Mouse (Mus musculus) liver, adult 2 months (tissue): ENCODE data around the gene Sgip1. TPM values are rescaled to one million over a fixed set of nuclear protein-coding genes. Genes with fewer than 3 reads are reported as not detected.
A peak's percentile ranks its signal among the peaks of the same experiment; 100 is the strongest.

Experiments used
- DNase-seq: peaks from one replicate; pipeline ENCODE4 v3.0.0-alpha.2; 2011; ENCODE audit warnings: low read depth, low spot score; ENCODE audit errors: extremely low read depth
- H3K27ac ChIP-seq: fragments of 200-500 bp; replicated peaks from 2 replicates; pipeline ENCODE4 v1.5.1; 2012; ENCODE audit warnings: low read depth, mild to moderate bottlenecking, control low read depth, inconsistent platforms, low read length; ENCODE audit not compliant: insufficient read depth
- H3K27me3 ChIP-seq: fragments of 200-500 bp; 2 replicates; pipeline ENCODE4 v1.6.1; 2012; ENCODE audit warnings: mild to moderate bottlenecking, moderate library complexity, low read length, inconsistent platforms; ENCODE audit not compliant: control insufficient read depth, insufficient read depth
- H3K36me3 ChIP-seq: fragments of 200-500 bp; 2 replicates; pipeline ENCODE4 v1.6.1; 2012; ENCODE audit warnings: low read length, inconsistent platforms; ENCODE audit not compliant: control insufficient read depth, insufficient read depth
- H3K4me1 ChIP-seq: fragments of 200-500 bp; 2 replicates; pipeline ENCODE4 v1.6.1; 2011; ENCODE audit warnings: low read length; ENCODE audit not compliant: control insufficient read depth, insufficient read depth
- H3K4me3 ChIP-seq: fragments of 200-500 bp; 2 replicates; pipeline ENCODE4 v1.5.1; 2011; ENCODE audit warnings: low read depth, mild to moderate bottlenecking, control low read depth, low read length, moderate library complexity; ENCODE audit not compliant: insufficient read depth
- H3K79me2 ChIP-seq: fragments of 200-500 bp; 2 replicates; pipeline ENCODE4 v1.6.1; 2012; ENCODE audit warnings: inconsistent platforms, mild to moderate bottlenecking, low read length, moderate library complexity; ENCODE audit not compliant: control insufficient read depth, insufficient read depth
- H3K9ac ChIP-seq: fragments of 200-500 bp; 2 replicates; pipeline ENCODE4 v1.6.1; 2012; ENCODE audit warnings: low read depth, mild to moderate bottlenecking, control low read depth, inconsistent platforms, low read length
- CTCF ChIP-seq: fragments of 200-500 bp; IDR thresholded peaks from 2 replicates; pipeline ENCODE4 v1.5.1; 2011; ENCODE audit warnings: low read depth, low read length, control low read depth
- POLR2A ChIP-seq: fragments of 200-500 bp; IDR thresholded peaks from 2 replicates; pipeline ENCODE4 v1.6.1; 2011; ENCODE audit warnings: low read length, control low read depth; ENCODE audit not compliant: insufficient read depth; ENCODE audit errors: extremely low read depth
- WGBS: fragments of 180-500 bp; shearing (Covaris S2); methylation state at CpG from one replicate; pipeline ENCODE4 v1.1.7; 2018; 5-methylcytosine and 5-hydroxymethylcytosine counted together
- polyA plus RNA-seq: library from polyadenylated mRNA; depleted of rRNA; stranded (reverse); fragments of >200 nt; gene quantifications from 2 replicates; pipeline ENCODE4 v1.2.3, GENCODE M21; 2012
- total RNA-seq: library from RNA; depleted of rRNA; stranded (reverse); fragments of >200 nt; gene quantifications from 2 replicates; pipeline ENCODE4 v1.2.3, GENCODE M21; 2014

The Sgip1 gene
- total and polyA plus RNA-seq, 2 experiments, result 0.07 to 0.46 TPM

DNA sequence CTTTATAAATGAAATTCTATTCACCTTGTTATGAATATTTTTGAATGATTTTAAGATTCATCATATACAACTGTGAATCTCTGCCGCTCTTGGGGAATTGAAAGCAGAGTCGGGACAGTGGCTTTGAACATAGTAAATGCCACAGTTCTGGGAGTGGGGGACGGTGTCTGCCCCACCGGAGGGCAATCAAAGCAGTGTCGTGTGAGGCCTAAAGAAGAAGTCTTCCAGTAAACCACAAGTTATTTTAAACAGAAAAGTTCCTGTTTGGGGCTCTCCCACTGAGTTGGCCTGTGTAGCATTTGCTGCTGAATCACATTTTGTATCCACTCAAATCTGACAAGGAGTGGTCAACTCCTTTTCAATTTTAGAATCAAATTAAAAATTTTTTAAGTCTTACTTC is 230.1 kb downstream of the Sgip1 start:
- Histone ChIP-seq H3K79me2 (no peaks in the 10 kb centered on the region), H3K9ac (no peak overlapping the region), H3K36me3 (no peaks in the 10 kb centered on the region), H3K27ac (no peak overlapping the region), H3K4me3 (no peak overlapping the region), H3K27me3 (no peaks in the 10 kb centered on the region), H3K4me1 (peaks cover 5% of the 10 kb centered on the region)
- no peak for DNase-seq
- no peak for TF ChIP-seq POLR2A
- TF ChIP-seq CTCF, result no peak
- 80% methylated on average over 5 of the region's 5 CpGs for WGBS

DNA sequence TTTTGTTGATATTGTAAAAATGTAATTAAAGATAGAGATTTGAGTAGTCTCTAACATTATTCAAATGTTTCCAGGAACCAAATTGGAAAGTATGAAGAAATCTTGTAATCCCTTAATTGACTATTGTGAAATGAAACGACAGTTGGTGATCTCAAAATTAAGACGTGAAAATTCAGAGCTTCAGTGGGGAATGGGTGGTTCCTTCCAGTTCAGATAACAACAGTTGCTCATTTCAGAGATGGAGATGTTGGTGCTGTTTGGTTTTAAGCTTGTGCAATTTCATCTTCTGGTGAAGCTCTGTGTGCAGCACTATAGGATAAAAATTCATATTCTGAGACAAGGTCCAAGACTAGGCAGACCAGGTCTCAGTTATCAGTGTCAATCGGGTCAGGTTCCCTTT is 231.0 kb downstream of the Sgip1 start:
- TF ChIP-seq POLR2A (no peak), CTCF (no peak)
- no peaks in the 10 kb centered on the region for H3K36me3 ChIP-seq
- no peaks in the 10 kb centered on the region for H3K79me2 ChIP-seq
- 71% methylated on average over 3 of the region's 3 CpGs for WGBS
- no peak overlapping the region for H3K9ac ChIP-seq
- no peaks in the 10 kb centered on the region for H3K27me3 ChIP-seq
- peaks cover 13% of the 10 kb centered on the region for H3K4me1 ChIP-seq
- DNase-seq, result no peak
- no peak overlapping the region for H3K27ac ChIP-seq
- H3K4me3 ChIP-seq, result no peak overlapping the region

DNA sequence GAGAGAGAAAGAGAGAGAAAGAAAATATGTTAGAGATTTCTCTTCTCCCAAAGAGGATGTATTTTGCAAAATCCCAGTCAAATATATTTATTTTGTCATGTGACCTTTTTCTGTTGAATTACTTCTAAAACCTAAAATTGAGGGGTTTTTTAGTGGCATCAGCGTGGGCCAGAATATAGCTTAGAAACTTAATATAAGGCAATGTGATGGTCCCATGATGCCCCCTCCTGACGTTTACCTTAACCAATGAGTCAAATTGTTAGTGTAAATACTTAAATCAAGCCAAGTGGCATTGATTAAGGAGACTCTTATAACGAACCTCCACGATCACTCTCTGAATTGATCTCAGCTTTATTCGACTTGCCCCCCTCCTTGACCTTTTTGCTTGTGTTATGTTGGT is 233.1 kb downstream of the Sgip1 start:
- no peak overlapping the region for H3K4me3 ChIP-seq
- H3K36me3 ChIP-seq, result no peaks in the 10 kb centered on the region
- H3K27ac ChIP-seq, result no peak overlapping the region
- H3K9ac ChIP-seq, result no peak overlapping the region
- DNase-seq, result no peak
- TF ChIP-seq CTCF (no peak), POLR2A (no peak)
- H3K27me3 ChIP-seq, result no peaks in the 10 kb centered on the region
- H3K4me1 ChIP-seq, result peaks cover 13% of the 10 kb centered on the region
- WGBS, result 73% methylated on average over 5 of the region's 5 CpGs
- H3K79me2 ChIP-seq, result no peaks in the 10 kb centered on the region

DNA sequence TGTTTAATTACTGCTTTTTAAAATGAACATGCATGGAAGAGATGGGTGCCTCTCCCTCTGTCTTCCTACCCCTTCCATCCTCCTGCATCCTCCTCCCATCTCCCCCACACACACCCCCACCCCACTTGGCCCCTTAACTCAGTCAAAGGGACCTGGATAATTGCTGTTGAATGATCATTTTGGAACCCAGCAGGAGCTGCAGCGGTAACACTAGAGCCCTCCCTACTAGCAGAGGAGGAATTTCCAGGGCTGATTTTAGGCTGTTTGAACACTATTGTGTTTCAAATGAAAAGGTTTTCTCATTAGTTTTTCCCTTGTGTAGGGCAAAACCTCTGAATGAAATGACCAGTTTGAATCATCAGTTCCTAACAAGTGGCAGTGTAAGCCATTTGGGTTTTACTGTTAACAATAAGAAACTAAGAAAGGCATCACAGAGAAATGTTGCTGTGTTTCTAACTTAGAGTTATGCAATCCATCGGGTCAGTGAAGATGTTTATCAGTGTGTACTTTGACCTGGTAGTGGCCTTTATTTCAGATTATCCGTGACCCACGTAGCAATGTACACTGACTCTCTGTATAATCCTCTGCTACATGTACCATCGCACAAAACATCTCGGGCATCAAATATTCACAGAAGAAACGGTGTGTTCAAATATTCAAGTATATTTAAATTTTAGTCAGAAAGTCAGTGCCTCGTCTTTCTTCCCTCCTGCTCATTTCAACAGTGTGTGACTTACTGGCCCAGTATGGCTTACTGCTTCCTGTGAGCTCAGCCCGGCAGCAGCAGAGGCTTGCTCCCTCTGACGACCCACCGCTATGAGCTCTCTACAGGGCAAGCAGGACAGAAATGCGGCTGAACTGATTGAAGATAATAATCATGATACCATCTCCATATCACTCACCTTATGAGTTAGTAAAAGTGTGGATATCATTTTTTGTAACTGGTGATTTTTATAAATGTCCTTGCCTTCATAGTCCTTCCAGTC is 235.5 kb downstream of the Sgip1 start:
- Histone ChIP-seq H3K79me2 (no peaks in the 10 kb centered on the region), H3K4me3 (no peak overlapping the region), H3K36me3 (no peaks in the 10 kb centered on the region), H3K9ac (no peak overlapping the region), H3K4me1 (peaks cover 10% of the 10 kb centered on the region; the same call in 1 of the 2 replicates), H3K27ac (no peak overlapping the region), H3K27me3 (no peaks in the 10 kb centered on the region)
- WGBS, result 22% methylated on average over 12 of the region's 12 CpGs
- peak; percentile 83 for DNase-seq
- TF ChIP-seq POLR2A, result no peak
- no peak for TF ChIP-seq CTCF

DNA sequence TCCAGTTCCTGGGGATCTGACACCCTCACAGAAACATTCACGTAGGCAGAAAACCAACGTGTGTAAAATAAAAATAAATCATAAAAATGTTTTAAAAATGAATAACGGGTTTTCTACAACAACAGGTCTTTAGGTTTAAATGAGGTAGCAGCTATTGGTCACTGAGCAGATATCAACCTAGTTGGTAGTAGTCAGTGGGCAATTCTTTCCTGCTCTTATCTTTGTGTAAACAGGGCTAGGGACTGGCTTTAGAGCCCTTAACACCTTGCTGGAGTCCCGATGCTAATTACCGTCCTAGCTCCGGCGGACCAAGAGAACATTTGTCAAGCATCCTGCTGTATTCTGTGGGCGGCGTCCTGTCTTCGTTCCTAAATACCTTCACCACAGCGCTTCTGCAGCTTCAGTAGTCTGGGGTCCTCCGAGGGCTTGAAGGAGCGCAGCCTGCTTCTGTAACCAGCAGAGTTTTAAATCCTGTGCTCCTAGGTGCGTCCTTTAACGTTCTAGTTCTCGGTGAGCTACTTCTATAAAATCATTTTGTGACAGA is 236.8 kb downstream of the Sgip1 start:
- 45% methylated on average over 16 of the region's 16 CpGs for WGBS
- H3K9ac ChIP-seq, result no peak overlapping the region

More for the DNA sequence above, 236.8 kb downstream of the Sgip1 start:
- no peak overlapping the region for H3K4me3 ChIP-seq
- TF ChIP-seq CTCF (no peak), POLR2A (no peak)
- H3K36me3 ChIP-seq, result no peaks in the 10 kb centered on the region
- H3K4me1 ChIP-seq, result peaks cover 10% of the 10 kb centered on the region; the same call in 1 of the 2 replicates
- H3K27me3 ChIP-seq, result no peaks in the 10 kb centered on the region
- H3K79me2 ChIP-seq, result no peaks in the 10 kb centered on the region
- H3K27ac ChIP-seq, result no peak overlapping the region
- DNase-seq, result no peak
